Mouse (Mus musculus): ENCODE measurements around the gene Trim16. TPM values are rescaled to one million over a fixed set of nuclear protein-coding genes. Genes with fewer than 3 reads are reported as not detected.

Gene Trim16
- polyA plus RNA-seq, 1 experiment from 2014 or later: 9.5 TPM

- Histone ChIP-seq H3K9me3 (ENCODE audit: control insufficient read depth, low read length) (no peaks in the 10 kb centered on the region), H3K4me2 (ENCODE audit: low read depth, low read length) (no peak overlapping the region), H3K9ac (replicated peaks; ENCODE audit: low read depth, low read length) (no peak overlapping the region), H3K27ac (ENCODE audit: low read depth, low read length) (no peak overlapping the region), H3K27me3 (ENCODE audit: control insufficient read depth, insufficient read depth, low read length) (no peaks in the 10 kb centered on the region), H3K4me3 (ENCODE audit: low read depth, low read length) (no peak overlapping the region), H3K4me1 (ENCODE audit: control insufficient read depth, insufficient read depth, low read length) (peaks cover 5% of the 10 kb centered on the region; the same call in 1 of the 2 replicates), H3K36me3 (ENCODE audit: control insufficient read depth, insufficient read depth, low read length) (no peaks in the 10 kb centered on the region)
- WGBS: 88% methylated on average over 9 of the region's 9 CpGs
- no peak for ATAC-seq (ENCODE audit: low read depth)
Measured at GRCm38 (mm10) chr11:62825222-62826105, 5.4 kb downstream of the Trim16 start.

GRCm38 (mm10) chr11:62826106-62826733 lies 6.2 kb downstream of the Trim16 start:
- no peaks in the 10 kb centered on the region for H3K9me3 ChIP-seq (ENCODE audit: control insufficient read depth, low read length)
- H3K4me1 ChIP-seq (ENCODE audit: control insufficient read depth, insufficient read depth, low read length): no peaks in the 10 kb centered on the region
- no peaks in the 10 kb centered on the region for H3K27me3 ChIP-seq (ENCODE audit: control insufficient read depth, insufficient read depth, low read length)
- no peak overlapping the region for H3K4me2 ChIP-seq (ENCODE audit: low read depth, low read length)
- no peak for ATAC-seq (ENCODE audit: low read depth)
- WGBS: 56% methylated on average over 6 of the region's 6 CpGs
- no peak overlapping the region for H3K27ac ChIP-seq (ENCODE audit: low read depth, low read length)
- no peak overlapping the region for H3K4me3 ChIP-seq (ENCODE audit: low read depth, low read length)
- H3K9ac ChIP-seq (replicated peaks; ENCODE audit: low read depth, low read length): no peak overlapping the region
- no peaks in the 10 kb centered on the region for H3K36me3 ChIP-seq (ENCODE audit: control insufficient read depth, insufficient read depth, low read length)

DNA sequence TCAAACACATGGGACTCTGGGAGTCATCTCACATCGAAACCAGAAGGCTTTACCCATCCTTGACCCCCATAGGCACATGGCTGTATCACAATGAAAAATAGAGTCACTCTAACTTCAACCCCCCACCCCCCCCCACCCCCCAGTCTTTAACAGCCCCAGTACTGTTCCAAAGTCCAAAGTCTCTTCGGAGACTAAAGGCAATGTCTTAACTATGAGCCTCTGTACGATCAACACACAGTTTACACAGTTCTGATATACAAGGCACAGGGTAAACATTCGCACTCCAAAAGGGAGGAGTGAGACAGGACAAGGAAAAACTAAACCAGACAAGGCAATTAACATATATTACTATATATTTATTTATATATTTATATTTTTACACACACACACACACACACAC lies 7.1 kb downstream of the Trim16 start:
- no peak for ATAC-seq (ENCODE audit: low read depth)
- Histone ChIP-seq H3K27me3 (ENCODE audit: control insufficient read depth, insufficient read depth, low read length) (no peaks in the 10 kb centered on the region), H3K4me3 (ENCODE audit: low read depth, low read length) (no peak overlapping the region), H3K36me3 (ENCODE audit: control insufficient read depth, insufficient read depth, low read length) (no peaks in the 10 kb centered on the region), H3K9me3 (ENCODE audit: control insufficient read depth, low read length) (no peaks in the 10 kb centered on the region), H3K9ac (replicated peaks; ENCODE audit: low read depth, low read length) (no peak overlapping the region), H3K4me2 (ENCODE audit: low read depth, low read length) (no peak overlapping the region), H3K4me1 (ENCODE audit: control insufficient read depth, insufficient read depth, low read length) (no peaks in the 10 kb centered on the region), H3K27ac (ENCODE audit: low read depth, low read length) (no peak overlapping the region)
- 96% methylated on average over 4 of the region's 4 CpGs for WGBS

DNA sequence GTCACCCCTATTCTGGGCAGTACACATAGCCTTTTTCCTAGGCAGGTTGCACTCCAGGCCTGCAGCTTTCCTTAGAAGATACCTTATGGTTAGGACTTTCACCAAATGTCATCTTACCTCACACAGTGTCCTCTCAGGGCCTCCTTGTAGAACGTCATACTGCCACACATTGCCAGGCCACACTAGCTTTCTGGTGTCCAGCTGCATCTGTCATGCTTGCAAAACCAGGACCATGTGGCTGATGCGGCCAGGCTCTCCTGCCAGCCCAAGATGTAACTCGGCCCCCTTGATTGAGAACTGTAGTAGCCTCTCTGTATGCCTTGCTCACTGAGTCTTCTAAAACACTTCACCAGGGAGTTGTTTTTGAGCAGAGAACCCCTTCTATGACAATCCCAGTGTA lies 7.9 kb downstream of the Trim16 start:
- Histone ChIP-seq H3K4me2 (ENCODE audit: low read depth, low read length) (no peak overlapping the region), H3K27me3 (ENCODE audit: control insufficient read depth, insufficient read depth, low read length) (no peaks in the 10 kb centered on the region), H3K9me3 (ENCODE audit: control insufficient read depth, low read length) (no peaks in the 10 kb centered on the region), H3K4me3 (ENCODE audit: low read depth, low read length) (no peak overlapping the region), H3K27ac (ENCODE audit: low read depth, low read length) (no peak overlapping the region), H3K9ac (replicated peaks; ENCODE audit: low read depth, low read length) (no peak overlapping the region), H3K4me1 (ENCODE audit: control insufficient read depth, insufficient read depth, low read length) (no peaks in the 10 kb centered on the region), H3K36me3 (ENCODE audit: control insufficient read depth, insufficient read depth, low read length) (no peaks in the 10 kb centered on the region)
- ATAC-seq (ENCODE audit: low read depth): no peak
- WGBS: 84% methylated on average over 3 of the region's 3 CpGs

DNA sequence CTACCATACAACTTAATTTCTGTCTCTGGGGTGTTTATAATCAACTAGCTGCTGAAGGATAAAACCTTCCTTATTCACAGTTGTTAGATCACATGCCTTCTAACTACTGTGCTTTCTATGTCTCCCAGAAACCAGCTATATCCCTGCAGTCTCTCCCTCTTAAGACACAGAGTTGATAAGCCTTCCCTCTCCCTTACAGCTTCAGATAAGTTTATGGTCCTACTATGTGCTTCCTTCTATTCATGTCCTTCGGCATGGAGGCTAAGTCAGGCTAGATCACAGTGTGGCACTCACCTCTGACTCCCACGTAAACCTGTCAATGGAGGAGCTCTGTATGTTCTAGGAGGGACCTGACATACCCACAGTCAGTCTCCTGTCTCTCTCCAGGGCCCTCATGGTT lies 10.4 kb downstream of the Trim16 start:
- ATAC-seq (ENCODE audit: low read depth): no peak
- H3K27ac ChIP-seq (ENCODE audit: low read depth, low read length): no peak overlapping the region
- no peak overlapping the region for H3K9ac ChIP-seq (replicated peaks; ENCODE audit: low read depth, low read length)
- H3K4me2 ChIP-seq (ENCODE audit: low read depth, low read length): no peak overlapping the region
- H3K4me3 ChIP-seq (ENCODE audit: low read depth, low read length): no peak overlapping the region
- H3K27me3 ChIP-seq (ENCODE audit: control insufficient read depth, insufficient read depth, low read length): no peaks in the 10 kb centered on the region
- 87% methylated on average over 2 of the region's 2 CpGs for WGBS
- no peaks in the 10 kb centered on the region for H3K36me3 ChIP-seq (ENCODE audit: control insufficient read depth, insufficient read depth, low read length)
- no peaks in the 10 kb centered on the region for H3K4me1 ChIP-seq (ENCODE audit: control insufficient read depth, insufficient read depth, low read length)
- no peaks in the 10 kb centered on the region for H3K9me3 ChIP-seq (ENCODE audit: control insufficient read depth, low read length)

- H3K27ac ChIP-seq (ENCODE audit: low read depth, low read length): no peak overlapping the region
- H3K4me2 ChIP-seq (ENCODE audit: low read depth, low read length): no peak overlapping the region
- no peak overlapping the region for H3K9ac ChIP-seq (replicated peaks; ENCODE audit: low read depth, low read length)
- H3K27me3 ChIP-seq (ENCODE audit: control insufficient read depth, insufficient read depth, low read length): no peaks in the 10 kb centered on the region
- no peaks in the 10 kb centered on the region for H3K36me3 ChIP-seq (ENCODE audit: control insufficient read depth, insufficient read depth, low read length)
- no peak for ATAC-seq (ENCODE audit: low read depth)
- no peaks in the 10 kb centered on the region for H3K9me3 ChIP-seq (ENCODE audit: control insufficient read depth, low read length)
- no peaks in the 10 kb centered on the region for H3K4me1 ChIP-seq (ENCODE audit: control insufficient read depth, insufficient read depth, low read length)
- H3K4me3 ChIP-seq (ENCODE audit: low read depth, low read length): no peak overlapping the region
Measured at GRCm38 (mm10) chr11:62831906-62832305, 11.9 kb downstream of the Trim16 start.

GRCm38 (mm10) chr11:62844562-62844961 lies 24.5 kb downstream of the Trim16 start:
- ATAC-seq (ENCODE audit: low read depth): no peak
- H3K27me3 ChIP-seq (ENCODE audit: control insufficient read depth, insufficient read depth, low read length): no peaks in the 10 kb centered on the region
- no peak overlapping the region for H3K27ac ChIP-seq (ENCODE audit: low read depth, low read length)
- H3K36me3 ChIP-seq (ENCODE audit: control insufficient read depth, insufficient read depth, low read length): no peaks in the 10 kb centered on the region
- H3K9me3 ChIP-seq (ENCODE audit: control insufficient read depth, low read length): no peaks in the 10 kb centered on the region
- no peak overlapping the region for H3K4me2 ChIP-seq (ENCODE audit: low read depth, low read length)
- 92% methylated on average over 5 of the region's 5 CpGs for WGBS
- H3K4me3 ChIP-seq (ENCODE audit: low read depth, low read length): no peak overlapping the region
- no peaks in the 10 kb centered on the region for H3K4me1 ChIP-seq (ENCODE audit: control insufficient read depth, insufficient read depth, low read length)
- H3K9ac ChIP-seq (replicated peaks; ENCODE audit: low read depth, low read length): no peak overlapping the region

DNA sequence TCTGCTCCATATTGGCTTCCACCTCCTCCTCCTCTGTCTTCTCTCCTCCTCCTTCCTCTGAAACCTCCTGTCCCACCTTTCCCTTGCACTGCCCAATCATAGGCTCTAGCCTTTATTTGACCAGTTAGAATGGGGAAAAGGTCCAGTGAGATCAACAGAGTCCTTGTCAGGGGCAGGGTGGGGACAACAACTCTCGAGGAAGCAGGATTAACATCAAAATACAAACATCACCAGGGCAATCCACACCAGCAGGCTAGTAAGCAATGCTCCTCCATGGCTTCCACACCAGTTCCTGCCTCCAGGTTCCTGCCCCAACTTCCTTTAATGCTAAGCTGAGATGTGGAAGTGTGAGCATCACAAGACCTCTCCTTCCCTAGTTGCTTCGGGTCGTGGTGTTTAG lies 25.7 kb downstream of the Trim16 start:
- Histone ChIP-seq H3K9ac (replicated peaks; ENCODE audit: low read depth, low read length) (no peak overlapping the region), H3K27ac (ENCODE audit: low read depth, low read length) (no peak overlapping the region), H3K36me3 (ENCODE audit: control insufficient read depth, insufficient read depth, low read length) (no peaks in the 10 kb centered on the region), H3K4me1 (ENCODE audit: control insufficient read depth, insufficient read depth, low read length) (no peaks in the 10 kb centered on the region), H3K9me3 (ENCODE audit: control insufficient read depth, low read length) (no peaks in the 10 kb centered on the region), H3K4me2 (ENCODE audit: low read depth, low read length) (no peak overlapping the region), H3K4me3 (ENCODE audit: low read depth, low read length) (no peak overlapping the region), H3K27me3 (ENCODE audit: control insufficient read depth, insufficient read depth, low read length) (no peaks in the 10 kb centered on the region)
- WGBS: 77% methylated on average over 3 of the region's 3 CpGs
- ATAC-seq (ENCODE audit: low read depth): no peak

- Histone ChIP-seq H3K27ac (ENCODE audit: low read depth, low read length) (no peak within 1 kb of the TSS), H3K4me2 (ENCODE audit: low read depth, low read length) (peak within 1 kb of the TSS; percentile 16; the same call in 1 of the 2 replicates), H3K4me1 (ENCODE audit: control insufficient read depth, insufficient read depth, low read length) (no peaks in the 10 kb centered on the region), H3K27me3 (ENCODE audit: control insufficient read depth, insufficient read depth, low read length) (no peaks in the 10 kb centered on the region), H3K9me3 (ENCODE audit: control insufficient read depth, low read length) (no peaks in the 10 kb centered on the region), H3K9ac (replicated peaks; ENCODE audit: low read depth, low read length) (no peak within 1 kb of the TSS), H3K4me3 (ENCODE audit: low read depth, low read length) (no peak within 1 kb of the TSS), H3K36me3 (ENCODE audit: control insufficient read depth, insufficient read depth, low read length) (no peaks in the 10 kb centered on the region)
- WGBS: 31% methylated on average over 12 of the region's 12 CpGs
- no peak for ATAC-seq (ENCODE audit: low read depth)
Measured at GRCm38 (mm10) chr11:62846961-62847654, 27.1 kb downstream of the Trim16 start, which contains the start of gene Fbxw10. Gene Fbxw10, plus strand, starts transcription at chr11:62847069.
